12 mouse cellular contexts compared by ENCODE assay signal in the genomic region with DNA sequence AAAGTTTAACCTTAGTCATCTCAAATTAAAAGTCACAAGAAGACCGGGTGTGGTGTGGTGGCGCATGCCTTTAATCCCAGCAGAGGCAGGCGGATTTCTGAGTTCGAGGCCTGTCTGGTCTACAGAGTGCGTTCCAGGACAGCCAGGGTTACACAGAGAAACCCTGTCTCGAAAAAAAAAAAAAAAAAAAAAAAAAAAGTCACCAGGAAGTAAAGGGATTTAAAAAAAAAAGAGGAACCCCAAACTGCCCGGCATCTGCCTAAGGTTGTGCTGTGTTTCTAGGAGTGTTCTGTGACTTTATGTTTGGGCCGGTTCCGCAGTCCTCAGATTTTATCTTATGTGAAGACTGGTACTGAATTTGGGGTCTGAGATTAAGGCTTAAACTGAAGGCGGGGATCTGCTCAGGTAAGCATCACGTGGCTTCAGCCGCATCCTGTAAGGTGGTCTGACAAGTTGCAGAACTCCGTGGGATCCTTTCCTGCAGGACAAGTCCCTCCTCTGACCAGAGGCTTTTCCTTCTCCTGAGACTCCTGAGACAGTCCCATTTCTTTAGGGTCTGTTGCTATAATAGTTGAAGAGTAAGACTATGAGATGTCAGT. TPM values are rescaled to one million over a fixed set of nuclear protein-coding genes. Genes with fewer than 3 reads are reported as not detected.
DNase-seq lines count a peak whose midpoint lies in the region; ATAC-seq and TF ChIP-seq lines count a peak whose summit lies in the region.
"Had no signal": no experiment of that assay in that cellular context is flagged by ENCODE, and none has a peak within 500 bp of the region (broad histone marks: within the 10 kb centered on the region; RNA-seq: fewer than 3 reads in every experiment).

No protein-coding gene starts in this region.

- H3K4me2 ChIP-seq in kidney, postnatal 0 days (ENCODE audit: low read length): peak overlapping the region; percentile 30
- H3K4me2 ChIP-seq: hindbrain, embryonic 15.5 days; neural tube, embryonic 13.5 days had no signal

- no peak for ATAC-seq in kidney, postnatal 0 days (replicated peaks; ENCODE audit: low FRiP score, low read depth)
- peak; percentile 26 for ATAC-seq in megakaryocyte, adult 5-6 weeks (ENCODE audit: poor library complexity, severe bottlenecking)
- ATAC-seq: forebrain, embryonic 16.5 days had no signal

- WGBS in kidney, postnatal 0 days: 65% methylated on average over 13 of the region's 13 CpGs

- TF ChIP-seq CTCF in kidney, postnatal 0 days (IDR thresholded peaks at IDR 0.05; ENCODE audit: low read depth): no peak

- in situ Hi-C loops in ES-E14 (cut with MboI; ENCODE audit: low sequenced_read_pairs in 2 of 2, unreplicated experiment in 2 of 2): no loop called here

- H3K4me1 ChIP-seq in kidney, postnatal 0 days (replicated peaks; ENCODE audit: insufficient read depth, low read length): peaks cover 20% of the 10 kb centered on the region
- peaks cover 4 to 10% of the 10 kb centered on the region in 2 experiments; a peak in 1 of 4 replicates for H3K4me1 ChIP-seq in ES-E14 (ENCODE audit: control insufficient read depth in 2 of 2, insufficient read depth in 2 of 2, low read length in 2 of 2, poor library complexity in 1 of 2)
- H3K4me1 ChIP-seq in brown adipose tissue, adult 24 weeks (ENCODE audit: control insufficient read depth, insufficient read depth, insufficient read length, low read length): no peaks in the 10 kb centered on the region; the same call in 1 of the 2 replicates
- H3K4me1 ChIP-seq: hindbrain, embryonic 15.5 days; neural tube, embryonic 13.5 days had no signal

- H3K27ac ChIP-seq in kidney, postnatal 0 days: peak overlapping the region; percentile 10; the same call in 1 of the 2 replicates
- no peak overlapping the region for H3K27ac ChIP-seq in ES-E14 (ENCODE audit: insufficient read depth, low read depth, low read length, poor library complexity, severe bottlenecking)
- H3K27ac ChIP-seq in brown adipose tissue, adult 24 weeks (replicated peaks; ENCODE audit: low read depth, low read length): no peak overlapping the region
- H3K27ac ChIP-seq: hindbrain, embryonic 15.5 days; neural tube, embryonic 13.5 days had no signal

- H3K4me3 ChIP-seq in kidney, postnatal 0 days (replicated peaks; ENCODE audit: low read depth, low read length): peak overlapping the region; percentile 22
- no peak overlapping the region for H3K4me3 ChIP-seq in ES-E14 (ENCODE audit: insufficient read depth in 1 of 2, low read depth in 1 of 2, low read length in 2 of 2, poor library complexity in 1 of 2, severe bottlenecking in 1 of 2)
- peak overlapping the region; percentile 13; the same call in 1 of the 2 replicates for H3K4me3 ChIP-seq in brown adipose tissue, adult 24 weeks (ENCODE audit: insufficient read depth, low read depth, low read length)
- H3K4me3 ChIP-seq: hindbrain, embryonic 15.5 days; neural tube, embryonic 13.5 days had no signal

- no peaks in the 10 kb centered on the region for H3K27me3 ChIP-seq in kidney, postnatal 0 days (ENCODE audit: insufficient read depth, low read length)
- H3K27me3 ChIP-seq: hindbrain, embryonic 15.5 days; neural tube, embryonic 13.5 days had no signal

- no peak for DNase-seq in kidney, postnatal 0 days (ENCODE audit: low spot score)
- no peak for DNase-seq in kidney, postnatal 10 days
- no peak for DNase-seq in ES-E14 (ENCODE audit: low read depth, low spot score)
- DNase-seq in left cerebral cortex, adult 11 months (ENCODE audit: low spot score): no peak
- DNase-seq in cerebellum, adult 8-10 months: no peak
- DNase-seq: right cerebral cortex, postnatal 25 days had no signal

- no peak overlapping the region for H3K9ac ChIP-seq in kidney, postnatal 0 days (ENCODE audit: low read depth, low read length)
- H3K9ac ChIP-seq in ES-E14 (ENCODE audit: insufficient read depth, low read depth, low read length, poor library complexity, severe bottlenecking): no peak overlapping the region
- H3K9ac ChIP-seq: hindbrain, embryonic 15.5 days; neural tube, embryonic 13.5 days had no signal

- no peaks in the 10 kb centered on the region for H3K36me3 ChIP-seq in kidney, postnatal 0 days (ENCODE audit: insufficient read depth, low read length)
- H3K36me3 ChIP-seq in ES-E14 (ENCODE audit: control insufficient read depth, insufficient read depth, low read length, poor library complexity, severe bottlenecking): no peaks in the 10 kb centered on the region
- H3K36me3 ChIP-seq: hindbrain, embryonic 15.5 days; neural tube, embryonic 13.5 days had no signal

- no peaks in the 10 kb centered on the region for H3K9me3 ChIP-seq in kidney, postnatal 0 days (replicated peaks; ENCODE audit: low read length)
- no peaks in the 10 kb centered on the region for H3K9me3 ChIP-seq in ES-E14 (ENCODE audit: control insufficient read depth, insufficient read depth, low read depth, low read length)
- H3K9me3 ChIP-seq: hindbrain, embryonic 15.5 days; neural tube, embryonic 13.5 days had no signal

TF ChIP-seq in ES-E14, 5 proteins besides CTCF, POLR2A, EP300 and RAD21:
- no peak for TF ChIP-seq ZC3H11A (IDR thresholded peaks at IDR 0.05; ENCODE audit: borderline replicate concordance, low read depth, low read length)
- TF ChIP-seq ZNF384 (IDR thresholded peaks at IDR 0.05; ENCODE audit: low read depth, low read length): peak; percentile 34; the same call in 1 of the 2 replicates

RNA-seq across cellular contexts. Expression of gene Plac8, which starts 1.9 kb away (rescaled TPM):
- polyA plus RNA-seq in kidney, postnatal 0 days (2015; fragmentation: Nextera tagmentation; extraction: Ambion mirVana): 146 and 169 TPM in 2 replicates
- 28.1 and 30.5 TPM in 2 replicates for total RNA-seq in ES-E14 (2012; rRNA removed)
- polyA plus RNA-seq in brown adipose tissue, adult 24 weeks (2012; ENCODE audit: insufficient read depth, insufficient read length, missing spikeins): 2.9 TPM in 1 of 2 replicates, not detected in the other
- 1,942 and 2,045 TPM in 2 replicates for total RNA-seq in megakaryocyte, adult 5-6 weeks (2015)
- total RNA-seq in megakaryocyte, adult 5-6 weeks (2017): 1,369 and 1,731 TPM in 2 replicates
- total RNA-seq: layer of hippocampus, postnatal 25 days had no signal

RNA-seq across cellular contexts. Expression of gene Cops4, which starts 52.0 kb away (rescaled TPM):
- polyA plus RNA-seq in kidney, postnatal 0 days (2015; fragmentation: Nextera tagmentation; extraction: Ambion mirVana): 142 and 156 TPM in 2 replicates
- total RNA-seq in ES-E14 (2012; rRNA removed): 71.6 and 101 TPM in 2 replicates
- 50.0 and 61.2 TPM in 2 replicates for polyA plus RNA-seq in brown adipose tissue, adult 24 weeks (2012; ENCODE audit: insufficient read depth, insufficient read length, missing spikeins)
- total RNA-seq in megakaryocyte, adult 5-6 weeks (2015): 45.6 and 56.6 TPM in 2 replicates
- total RNA-seq in megakaryocyte, adult 5-6 weeks (2017): 81.4 and 81.5 TPM in 2 replicates

Comparison
In these comparisons a context has a peak if more than half of its experiments do, and no peak if none do; other contexts are left out.
1. H3K4me3 ChIP-seq: peak in kidney, postnatal 0 days (single experiment) and brown adipose tissue, adult 24 weeks (single experiment); none in ES-E14 (0 of 2).
2. RNA of gene Plac8, which starts 1.9 kb away (total RNA-seq): 1,369 to 2,045 TPM in megakaryocyte, adult 5-6 weeks; 28.1 to 30.5 TPM in ES-E14; every median in the first group is over 10 times any median in the second.